Comparison of ENCODE assay signal across 15 mouse cellular contexts in genomic region chr14:118602031-118602430, GRCm38 (mm10).
"Had no signal": no experiment of that assay in that cellular context is flagged by ENCODE, and none has a peak within 500 bp of the region (broad histone marks: within the 10 kb centered on the region; RNA-seq: fewer than 3 reads in every experiment).

No protein-coding gene starts in this region.

- H3K9ac ChIP-seq: limb, embryonic 12.5 days; liver, embryonic 13.5 days; liver, postnatal 0 days; neural tube, embryonic 15.5 days had no signal

- H3K36me3 ChIP-seq: limb, embryonic 12.5 days; liver, embryonic 13.5 days; neural tube, embryonic 15.5 days had no signal

- H3K9me3 ChIP-seq: limb, embryonic 12.5 days; liver, embryonic 13.5 days; megakaryocyte, embryonic 14.5 days; neural tube, embryonic 15.5 days had no signal

- H3K4me2 ChIP-seq: limb, embryonic 12.5 days; liver, embryonic 13.5 days; neural tube, embryonic 15.5 days had no signal

- H3K4me3 ChIP-seq: left cerebral cortex, adult 2 months; limb, embryonic 12.5 days; liver, embryonic 13.5 days; megakaryocyte, embryonic 14.5 days; myocyte; neural tube, embryonic 15.5 days had no signal

- H3K27me3 ChIP-seq: liver, embryonic 13.5 days; megakaryocyte, embryonic 14.5 days; neural tube, embryonic 15.5 days had no signal

- H3K4me1 ChIP-seq: liver, embryonic 13.5 days; megakaryocyte, embryonic 14.5 days had no signal

- ATAC-seq: liver, postnatal 0 days had no signal

- DNase-seq: kidney, adult 18-20 months; kidney, postnatal 14 days; liver; liver, embryonic 13.5 days; liver, postnatal 0 days; midbrain, embryonic 14.5 days; right cerebral cortex, adult 18-20 months; right cerebral cortex, postnatal 25 days; thymus, postnatal 36 days had no signal

- H3K27ac ChIP-seq: left cerebral cortex, adult 2 months; limb, embryonic 12.5 days; liver, embryonic 13.5 days; macrophage; neural tube, embryonic 15.5 days had no signal
